Mouse (Mus musculus) thymus, postnatal 36 days (tissue): ENCODE measurements around the gene Txndc16.
A peak's percentile ranks its signal among the peaks of the same experiment; 100 is the strongest.

Experiments
- DNase-seq, 2 experiments: peaks; one replicate each; pipeline ENCODE4 v3.0.0; 2022; ENCODE audit warnings: mixed read lengths in 2 of 2

The Txndc16 gene

DNA sequence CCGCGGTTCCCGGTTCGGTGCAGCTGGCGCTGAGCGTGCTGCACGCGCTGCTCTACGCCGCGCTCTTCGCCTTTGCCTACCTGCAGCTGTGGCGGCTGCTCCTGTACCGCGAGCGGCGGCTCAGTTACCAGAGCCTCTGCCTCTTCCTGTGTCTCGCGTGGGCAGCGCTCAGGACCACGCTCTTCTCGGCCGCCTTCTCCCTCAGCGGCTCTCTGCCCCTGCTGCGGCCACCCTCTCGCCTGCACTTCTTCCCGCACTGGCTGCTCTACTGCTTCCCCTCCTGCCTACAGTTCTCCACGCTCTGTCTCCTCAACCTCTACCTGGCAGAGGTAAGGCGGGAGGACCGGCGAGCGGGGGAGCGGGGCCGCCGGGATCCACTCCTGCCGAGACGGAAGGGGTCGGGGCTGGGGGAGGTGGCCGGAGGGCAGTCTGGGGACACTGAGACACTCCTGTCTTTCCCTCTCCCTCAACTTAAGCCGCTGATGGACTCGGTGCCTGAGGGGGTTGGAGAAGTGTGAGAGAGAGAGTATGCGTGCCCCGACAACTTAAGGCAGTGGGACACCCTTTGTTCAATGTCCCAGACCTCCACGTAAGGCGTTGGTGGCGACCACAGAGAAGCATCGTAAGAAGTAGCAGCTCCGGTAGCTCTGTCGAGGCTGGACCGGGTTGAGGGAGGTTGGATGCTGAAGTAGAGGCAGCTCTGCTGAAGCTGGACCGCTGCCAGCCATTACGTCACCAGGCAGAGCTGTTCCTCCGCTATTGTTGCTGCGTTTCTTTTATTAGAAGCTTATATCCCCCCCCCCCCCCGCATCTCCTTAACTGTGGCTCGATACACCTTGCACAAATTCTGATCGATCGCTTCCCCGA, at the start of gene Txndc16:
Gene Txndc16 (minus strand): TSS at position 239 of the 867 bp plus-strand sequence.
- DNase-seq, result peak; percentile 62 to 72

DNA sequence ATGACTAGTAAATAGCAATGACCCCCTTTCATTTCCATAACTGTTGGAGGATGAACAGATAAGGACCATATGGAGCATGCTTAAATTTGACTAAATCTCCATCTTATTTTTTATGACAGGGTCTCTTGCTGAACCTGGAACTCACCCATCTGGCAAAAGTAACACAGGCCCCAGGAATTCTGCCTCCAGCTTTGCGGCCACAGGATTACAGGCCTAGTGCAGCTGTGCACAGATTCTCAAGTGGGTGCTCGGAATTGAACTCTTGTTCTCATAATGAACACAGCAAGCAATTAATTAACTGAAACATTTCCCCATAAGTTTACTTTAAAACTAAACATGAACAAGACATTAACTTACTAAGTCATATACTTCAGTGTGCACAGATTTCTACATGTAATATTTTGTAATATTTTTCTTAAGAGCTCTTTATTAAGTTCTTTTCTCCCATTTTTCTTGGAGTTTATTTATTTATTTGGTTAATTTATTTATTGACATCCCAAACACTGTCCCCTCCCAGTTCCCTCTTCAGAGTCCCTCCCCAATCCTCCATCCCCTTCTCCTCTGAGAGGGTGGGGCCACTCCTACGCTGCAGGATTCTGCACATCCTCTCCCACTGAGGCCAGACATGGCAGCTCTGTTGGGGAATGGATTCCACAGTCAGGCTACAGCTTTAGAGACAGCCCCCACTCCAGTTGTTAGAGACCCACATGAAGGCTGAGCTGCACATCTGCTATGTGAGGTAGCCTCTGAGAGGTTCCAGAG, 43.9 kb upstream of the Txndc16 start:
- DNase-seq, result no peak

DNA sequence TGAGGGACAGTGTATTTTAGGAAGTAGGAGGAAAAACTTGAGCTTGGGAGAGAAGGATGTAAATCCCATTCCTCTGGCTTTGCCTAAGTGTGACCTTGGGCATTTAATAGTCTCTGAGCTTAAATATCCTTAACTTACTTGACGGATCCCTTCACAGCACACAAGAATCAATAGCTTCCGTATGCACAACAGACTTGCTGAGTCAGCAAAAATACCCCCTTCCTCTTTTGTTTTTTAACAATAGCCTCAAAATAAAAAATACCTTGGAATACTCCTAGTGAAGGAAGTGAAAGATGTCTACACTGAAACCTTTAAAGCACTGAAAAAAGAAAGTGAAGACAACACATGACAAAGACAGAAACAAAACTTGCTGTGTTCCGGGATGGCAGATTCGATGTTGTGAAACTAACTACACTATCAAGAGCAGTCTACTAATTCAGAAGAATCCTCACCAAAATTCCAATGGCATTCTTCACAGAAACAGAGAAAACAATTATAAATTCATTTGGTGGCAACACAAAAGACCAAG, 31.5 kb upstream of the Txndc16 start:
- DNase-seq, result no peak

DNA sequence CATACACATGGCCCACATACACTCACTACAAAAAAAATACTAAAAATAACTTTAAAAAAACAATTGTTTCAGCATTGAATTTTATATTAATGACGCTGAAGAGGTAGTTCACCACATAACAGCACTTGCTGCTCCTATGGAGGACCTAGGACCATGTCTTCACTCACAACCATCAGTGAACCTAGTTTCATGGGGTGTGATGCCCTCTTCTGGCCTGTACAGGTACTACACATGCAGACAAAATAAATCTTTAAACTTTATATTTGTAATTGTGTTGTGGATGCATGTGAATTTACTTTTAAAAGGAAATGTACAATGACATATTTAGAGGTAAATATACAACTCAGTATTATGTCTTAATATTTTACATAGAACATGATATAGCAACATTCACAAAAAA, 21.5 kb upstream of the Txndc16 start:
- no peak for DNase-seq

DNA sequence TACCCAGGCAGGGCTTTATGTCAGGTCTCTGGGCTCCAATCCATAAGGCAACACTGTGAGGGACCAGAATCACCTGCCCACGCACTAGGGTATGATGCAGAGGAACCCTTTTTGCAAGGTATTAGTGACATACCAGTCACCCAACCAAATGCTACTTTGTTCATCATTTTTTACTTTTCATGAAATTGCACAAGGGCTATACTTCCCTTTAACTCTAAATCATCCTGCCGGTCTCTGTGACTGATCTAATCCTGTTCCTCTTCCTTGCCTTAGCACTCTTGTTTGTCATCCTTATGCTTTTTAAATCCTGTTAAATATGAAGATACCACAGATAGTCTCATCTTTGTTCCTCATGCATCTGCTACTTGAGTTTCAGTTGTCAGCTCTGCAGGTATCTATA, 18.9 kb upstream of the Txndc16 start:
- no peak for DNase-seq

DNA sequence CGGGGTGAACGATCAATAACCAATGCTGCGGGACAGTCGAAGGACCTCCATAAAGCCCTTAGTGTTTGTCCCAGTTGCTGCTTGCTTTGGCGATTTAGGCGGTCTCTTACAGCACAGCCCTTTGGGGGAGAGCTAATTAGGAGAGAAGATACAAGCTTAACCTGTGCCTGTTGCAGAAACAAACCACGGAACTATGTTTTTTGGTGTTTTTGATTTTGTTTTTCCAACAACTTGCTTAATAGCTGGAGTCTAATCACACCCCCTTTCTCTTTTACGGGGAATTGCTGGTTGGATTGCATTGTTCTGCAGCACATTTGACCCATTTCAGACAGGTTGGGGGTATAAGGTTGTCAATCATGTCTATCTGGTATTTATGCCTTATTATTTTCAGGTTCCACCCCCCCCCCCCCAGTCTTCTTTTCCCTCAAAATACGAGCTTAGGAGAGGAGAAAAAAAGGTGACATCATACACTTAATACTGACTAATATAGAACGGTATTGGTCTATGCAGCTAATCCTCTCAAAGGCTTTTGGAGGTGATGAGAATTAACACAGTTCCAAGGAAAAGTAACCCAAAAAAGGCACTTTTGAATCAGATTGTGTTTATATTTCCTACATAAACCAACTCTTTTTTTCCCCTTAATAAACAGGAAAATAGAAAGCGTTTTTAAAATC, 966 bp upstream of the Txndc16 start:
- DNase-seq, result no peak

DNA sequence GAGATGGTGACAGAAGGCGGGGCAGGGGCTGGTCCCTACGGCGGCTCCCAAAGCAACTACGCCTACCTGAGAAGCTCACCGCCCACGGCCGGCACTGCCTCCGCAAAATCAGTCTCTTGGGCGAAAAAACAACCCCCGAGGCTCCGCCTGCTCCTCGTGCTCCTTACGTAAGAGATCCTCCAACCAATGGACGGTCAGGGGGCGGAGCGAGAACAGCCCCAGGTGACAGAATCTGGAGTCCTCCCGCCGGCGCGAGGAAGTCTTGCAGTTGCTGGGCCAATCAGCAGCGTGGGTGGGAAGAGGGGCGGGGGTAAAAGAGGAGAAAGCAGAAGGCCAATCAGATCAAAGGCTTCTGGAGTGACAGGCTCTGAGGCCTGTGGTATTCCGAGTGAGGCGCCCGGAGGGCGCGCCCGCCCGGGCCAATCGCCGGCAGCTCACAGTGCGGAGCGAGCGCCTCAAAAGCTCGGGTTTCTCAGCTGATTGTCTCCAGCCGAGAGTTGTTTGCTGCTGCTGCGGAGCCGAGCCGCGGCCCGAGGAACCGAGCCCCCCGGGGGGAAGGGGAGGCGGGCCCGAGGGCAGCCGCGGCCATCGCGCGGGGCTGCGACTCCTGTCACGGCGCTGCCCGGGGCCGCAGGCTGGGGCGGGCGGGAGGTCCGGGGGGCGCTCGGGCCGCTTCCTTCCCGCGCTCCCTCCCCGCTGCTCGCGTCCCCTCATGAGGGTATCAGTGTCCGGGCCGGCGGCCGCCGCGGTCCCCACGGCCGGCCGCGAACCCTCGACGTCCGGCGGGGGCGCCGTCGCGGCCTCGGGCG, 643 bp downstream of the Txndc16 start, which contains the start of gene Gpr137c:
Gene Gpr137c (plus strand): TSS at position 437 of the 809 bp plus-strand sequence.
- peak; percentile 97 to 99 for DNase-seq

DNA sequence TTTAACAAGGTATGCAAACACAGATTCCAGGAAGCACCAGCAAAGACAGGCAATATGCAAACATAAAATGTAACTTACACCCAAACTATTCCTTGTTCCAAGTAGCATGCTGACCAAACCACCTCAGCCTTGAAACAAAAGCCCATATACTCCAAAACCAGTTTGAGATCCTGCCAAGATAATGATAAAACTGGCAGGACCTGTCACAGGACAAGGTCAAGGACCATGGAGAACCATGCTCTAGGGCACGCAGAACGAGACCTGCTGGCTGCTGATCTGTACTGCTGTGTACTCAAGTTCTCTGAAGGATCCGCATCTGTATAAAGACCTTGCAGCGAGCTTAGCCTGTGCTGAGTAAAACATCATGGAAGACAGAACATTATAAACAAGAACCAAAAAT, 2.4 kb downstream of the Txndc16 start:
- DNase-seq, result no peak

DNA sequence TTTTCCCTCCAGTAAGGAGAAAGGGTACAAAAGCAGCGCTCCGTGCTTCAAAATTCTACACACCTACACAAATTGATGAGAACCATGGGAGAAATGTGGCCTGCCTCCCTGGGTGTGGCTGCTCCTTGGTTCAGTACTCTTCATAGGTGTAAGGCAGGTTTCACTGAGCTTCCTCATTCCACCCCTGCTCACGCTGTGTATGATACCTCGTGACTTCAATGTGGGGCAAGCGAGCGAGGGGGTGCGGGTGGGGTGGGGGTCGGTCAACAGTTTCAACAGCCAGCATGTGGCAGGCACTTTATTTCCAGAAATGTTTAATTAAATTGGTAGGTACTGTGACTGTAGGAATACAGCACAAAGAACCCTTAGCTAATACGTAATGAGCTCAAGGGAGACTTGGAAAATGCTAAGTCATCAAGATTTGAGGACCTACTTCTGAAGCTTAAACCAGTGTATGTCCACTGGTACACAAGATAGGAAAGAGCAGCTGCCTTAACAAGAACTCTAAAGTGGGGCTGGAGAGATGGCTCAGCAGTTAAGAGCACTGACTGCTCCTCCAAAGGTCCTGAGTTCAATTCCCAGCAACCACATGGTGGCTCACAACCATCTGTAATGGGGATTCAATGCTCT, 3.3 kb downstream of the Txndc16 start:
- no peak for DNase-seq

DNA sequence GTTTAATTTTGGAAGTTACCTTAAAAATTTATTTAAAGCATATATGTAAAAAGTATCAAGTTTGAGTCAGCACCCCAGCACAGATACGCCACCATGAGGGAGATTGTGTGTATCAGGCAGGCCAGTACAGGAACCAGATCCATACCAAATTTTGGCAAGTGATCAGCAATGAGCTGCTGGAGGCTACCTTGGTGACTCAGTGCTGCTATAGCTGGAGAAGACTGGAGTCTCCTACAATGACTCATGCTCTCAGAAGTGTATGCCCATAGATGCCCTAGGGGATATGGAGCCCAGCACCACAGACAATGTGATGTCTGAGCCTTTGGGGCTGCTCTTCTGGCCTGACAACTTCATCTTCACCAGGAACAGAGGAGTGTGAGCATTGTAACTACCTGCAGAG, 8.7 kb downstream of the Txndc16 start:
- no peak for DNase-seq

DNA sequence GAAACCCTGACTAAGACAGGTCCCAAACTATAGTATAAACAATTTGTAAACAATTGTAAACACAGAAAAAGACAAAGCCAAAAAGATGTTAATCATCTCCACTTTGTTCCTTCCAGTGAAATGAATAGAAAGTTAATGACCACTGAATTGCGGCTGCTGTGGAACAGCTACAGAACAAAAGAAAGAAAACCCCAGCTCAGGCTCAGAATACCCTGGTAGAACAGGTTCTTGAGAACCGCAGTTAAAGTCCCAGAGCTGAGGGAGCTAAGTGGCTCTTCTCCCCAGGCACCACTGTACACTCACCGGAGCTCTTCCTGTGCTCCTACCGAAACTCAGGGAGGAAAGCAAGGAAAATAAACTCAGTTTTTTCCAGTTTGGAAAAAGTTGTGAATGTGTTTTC, 9.4 kb downstream of the Txndc16 start:
- no peak for DNase-seq

DNA sequence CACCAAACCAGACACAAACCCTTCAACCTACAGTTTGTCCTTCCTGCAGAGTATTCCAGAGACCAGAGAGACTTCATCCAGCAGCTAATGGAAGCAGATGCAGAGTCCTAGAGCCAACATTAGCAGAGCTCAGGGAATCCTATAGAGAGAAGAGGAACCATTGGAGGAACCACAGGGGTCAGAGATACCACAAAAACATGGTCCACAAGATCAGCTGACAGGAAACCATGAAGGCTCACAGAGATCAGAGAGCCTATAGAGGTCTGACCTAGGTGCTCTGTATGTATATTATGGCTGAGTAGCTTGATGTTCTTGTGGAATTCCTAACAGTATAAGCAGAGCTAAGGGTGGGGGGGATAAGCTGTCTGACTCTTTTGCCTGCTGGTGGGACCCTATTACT, 19.5 kb downstream of the Txndc16 start:
- DNase-seq, result no peak

DNA sequence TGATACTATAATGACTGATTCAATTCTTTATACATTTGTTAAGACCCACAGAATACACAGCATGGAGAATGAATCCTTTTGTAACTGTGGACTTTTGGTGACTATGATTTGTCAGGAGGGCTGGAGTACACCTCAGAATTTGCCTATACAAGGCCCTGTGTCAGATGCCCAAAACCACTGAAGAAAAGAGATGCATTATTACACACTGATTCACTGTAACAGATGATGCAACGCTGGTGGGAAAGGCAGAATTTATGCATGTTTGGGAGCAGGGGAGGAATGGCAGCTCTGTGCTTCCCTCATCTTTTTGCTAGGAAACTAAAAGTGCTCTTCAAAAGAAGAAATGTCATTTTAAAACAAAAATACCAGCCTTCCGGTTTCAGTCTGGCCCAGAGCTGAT, 29.1 kb downstream of the Txndc16 start:
- no peak for DNase-seq

DNA sequence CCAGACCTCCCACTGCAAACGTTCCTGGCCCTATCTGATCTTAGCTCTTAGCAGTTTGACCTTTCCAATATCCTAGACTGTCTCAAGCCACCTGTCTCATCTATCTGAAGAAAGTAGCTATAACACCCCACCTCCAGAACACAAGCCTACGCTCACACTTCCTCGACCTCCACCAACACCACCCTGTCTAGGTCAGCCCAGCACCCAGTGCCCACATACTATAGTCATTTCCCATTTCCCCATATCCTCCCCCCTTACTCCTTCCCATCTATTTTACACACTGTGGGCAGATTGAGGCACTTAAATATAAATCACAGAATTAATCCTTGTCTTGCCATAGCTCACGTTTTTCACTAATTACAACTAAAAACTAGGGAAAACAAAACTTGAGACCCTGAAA, 38.5 kb downstream of the Txndc16 start:
- no peak for DNase-seq

DNA sequence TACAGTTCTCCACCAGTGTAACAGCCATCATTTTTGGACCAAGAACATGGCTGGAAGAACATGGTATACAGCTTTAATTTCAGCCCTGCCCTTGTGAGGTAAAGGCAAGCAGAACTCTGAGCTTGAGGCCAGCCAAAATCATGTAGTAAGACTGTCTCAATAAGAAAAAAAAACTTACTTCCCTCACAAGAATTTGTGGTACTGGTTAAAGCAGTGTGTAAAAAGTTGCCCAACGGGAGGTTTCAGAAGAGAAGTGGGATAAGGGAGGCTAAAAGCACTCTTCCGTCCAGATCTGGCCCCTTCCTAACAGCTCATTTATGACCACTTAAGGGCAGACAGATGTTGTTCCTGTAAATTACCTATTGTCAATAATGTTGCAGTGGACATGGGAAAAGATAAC, 40.5 kb downstream of the Txndc16 start:
- no peak for DNase-seq

DNA sequence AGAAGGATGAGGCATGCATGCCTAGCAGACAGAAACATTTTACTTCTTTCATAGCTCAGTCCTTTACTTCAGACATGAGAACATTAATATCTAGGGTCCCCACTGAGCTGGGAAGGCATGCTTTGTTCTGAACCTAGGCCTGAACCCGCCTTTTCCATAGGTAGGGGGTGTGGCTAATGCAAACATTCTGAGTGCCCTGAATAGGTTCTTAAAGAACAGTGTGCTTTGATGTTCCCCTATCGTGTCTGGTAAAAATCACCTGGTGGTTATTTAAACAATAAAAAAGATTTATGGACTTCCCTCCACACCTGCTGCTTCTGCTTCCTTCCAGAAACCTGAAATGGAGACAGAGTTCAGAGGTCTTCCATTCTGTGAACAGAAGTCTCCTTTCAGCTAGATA, 40.9 kb downstream of the Txndc16 start:
- no peak for DNase-seq

DNA sequence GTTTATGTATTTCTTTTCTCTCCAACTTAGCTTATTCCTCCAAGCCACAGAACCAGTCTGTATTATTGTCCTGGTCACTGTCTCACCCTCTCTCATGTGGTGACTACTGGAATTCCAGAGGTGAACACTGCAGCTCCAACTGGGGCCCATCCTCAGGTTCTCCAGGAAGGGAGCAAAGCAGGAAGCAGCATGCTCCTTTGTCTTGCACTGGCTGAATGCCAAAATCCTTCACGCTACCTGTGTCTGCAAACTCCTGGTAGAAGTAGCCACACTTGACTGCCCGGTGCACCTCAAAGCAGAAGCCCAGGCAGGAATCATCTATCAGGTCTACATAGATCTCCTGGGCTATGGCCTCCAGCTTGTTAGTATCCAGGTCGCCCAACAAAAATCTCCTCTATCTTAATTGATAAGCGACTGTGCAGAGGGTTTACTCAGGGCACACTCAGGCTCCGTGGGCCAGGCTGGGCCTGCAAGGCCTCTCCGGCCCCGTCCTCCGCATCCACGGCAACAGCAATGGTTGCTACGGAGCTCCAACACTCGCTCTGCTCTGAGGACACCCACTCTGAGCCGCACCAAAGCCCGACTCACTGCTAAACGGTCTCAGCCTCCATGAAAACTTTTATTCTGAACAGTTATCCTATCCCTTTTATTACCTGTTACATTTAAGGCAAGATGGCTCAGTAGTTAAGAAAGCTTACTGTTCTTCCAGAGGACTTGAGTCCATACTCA, 45.0 kb downstream of the Txndc16 start:
- no peak for DNase-seq

DNA sequence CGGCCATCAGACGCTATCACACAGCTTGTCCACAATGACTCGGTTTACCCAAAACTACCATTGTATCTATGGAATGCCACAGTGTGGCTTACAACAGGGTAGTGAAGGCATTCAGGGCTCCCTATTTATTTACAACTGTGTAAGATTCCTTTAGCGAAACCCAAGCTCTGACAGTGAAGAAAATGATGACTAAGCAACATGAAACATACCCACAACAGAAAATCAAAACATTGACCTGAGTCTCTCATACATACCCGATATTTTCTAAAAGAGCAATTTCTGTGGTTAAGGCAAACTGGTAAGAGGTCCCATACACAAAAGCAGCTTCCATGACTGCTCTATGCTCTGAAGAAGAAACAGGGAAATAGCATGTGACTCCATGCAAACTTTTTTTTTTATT, 47.9 kb downstream of the Txndc16 start:
- DNase-seq, result no peak

DNA sequence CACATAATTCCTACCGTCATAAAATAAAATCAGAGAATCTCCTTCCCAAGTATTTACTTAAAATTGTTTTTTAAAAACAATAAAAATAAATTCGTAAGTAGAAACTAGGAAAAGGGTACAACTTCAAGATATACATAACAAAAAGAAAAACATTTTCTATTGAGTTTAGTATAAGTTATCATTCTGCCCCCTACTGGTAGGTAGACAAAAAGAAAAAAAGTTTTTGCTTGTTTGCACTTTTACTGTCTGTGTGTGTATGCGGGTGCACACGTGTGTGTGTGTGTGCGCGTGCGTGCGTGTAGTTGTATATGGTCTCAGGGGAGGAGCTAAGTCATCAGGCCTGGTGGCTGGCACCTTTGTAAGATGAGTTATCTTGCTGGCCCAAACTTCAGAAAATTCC, 52.8 kb downstream of the Txndc16 start:
- DNase-seq, result no peak

DNA sequence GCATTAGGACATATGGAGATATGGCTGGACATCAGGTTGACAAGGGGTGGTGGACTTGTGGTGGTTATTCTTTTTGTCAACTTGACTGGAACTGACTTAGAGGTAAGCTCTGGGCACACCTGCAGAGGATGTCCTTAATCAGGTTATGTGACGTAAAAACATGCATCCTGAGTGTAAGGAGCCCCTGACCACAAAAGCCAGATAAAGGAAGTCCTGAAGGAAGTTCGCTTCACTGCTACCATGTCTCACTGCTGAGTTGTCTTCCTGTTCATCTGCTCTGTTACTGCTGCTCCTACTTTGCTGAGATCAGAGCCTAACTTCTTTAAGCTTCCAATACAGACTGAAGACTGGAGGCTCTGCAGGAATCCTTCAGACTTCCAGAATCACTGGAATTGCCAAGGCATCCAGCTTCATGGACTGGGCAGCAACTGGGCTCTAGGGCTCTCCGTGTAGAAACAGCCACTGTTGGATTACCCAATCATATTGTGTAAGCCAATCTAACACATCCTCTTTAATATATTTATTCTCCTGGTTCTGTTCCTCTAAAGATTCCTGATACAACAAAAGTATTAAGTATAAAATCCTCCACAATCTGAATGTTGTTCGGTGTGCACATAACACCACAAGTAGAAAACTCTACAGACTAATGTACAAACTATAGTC, 64.5 kb downstream of the Txndc16 start:
- DNase-seq, result peak; percentile 31 to 53

DNA sequence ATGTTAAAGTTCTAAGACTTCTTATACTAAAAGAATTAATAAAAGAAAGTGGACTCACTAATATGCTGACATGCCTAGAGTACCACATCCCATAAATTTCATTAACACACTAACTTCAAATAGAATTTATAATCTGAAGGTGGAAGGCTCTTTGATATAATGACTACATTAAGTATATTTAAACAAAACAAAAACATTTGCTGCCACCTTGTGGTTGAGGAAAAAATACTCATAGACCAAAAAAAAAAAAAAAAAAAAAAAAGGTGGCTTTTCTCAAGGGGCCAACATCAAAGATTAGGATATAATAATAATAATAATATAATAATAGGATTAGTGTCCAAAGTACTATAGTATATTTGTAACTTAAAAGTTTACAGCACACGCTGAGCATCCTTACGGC, 66.9 kb downstream of the Txndc16 start:
- DNase-seq, result no peak
